Mouse (Mus musculus) myocyte (in vitro differentiated cells): ENCODE measurements around the gene 1600014C23Rik. TPM values are rescaled to one million over a fixed set of nuclear protein-coding genes. Genes with fewer than 3 reads are reported as not detected.

Source experiments
- H3K27me3 ChIP-seq: one replicate; pipeline ENCODE4 v1.6.1; 2011; ENCODE audit not compliant: control insufficient read depth, insufficient read depth, insufficient read length
- H3K36me3 ChIP-seq: one replicate; pipeline ENCODE4 v1.6.1; 2011; ENCODE audit not compliant: control insufficient read depth, insufficient read depth
- H3K4me2 ChIP-seq: one replicate; pipeline ENCODE4 v1.6.1; 2011; ENCODE audit warnings: low read depth, control low read depth
- H3K4me3 ChIP-seq: one replicate; pipeline ENCODE4 v1.5.1; 2011; ENCODE audit warnings: mild to moderate bottlenecking, control low read depth, moderate library complexity
- H3K79me2 ChIP-seq: one replicate; pipeline ENCODE4 v1.6.1; 2011; ENCODE audit not compliant: control insufficient read depth, insufficient read depth
- H3ac ChIP-seq: one replicate; pipeline ENCODE4 v1.6.1; 2011; ENCODE audit not compliant: control insufficient read depth, insufficient read length
- CEBPB ChIP-seq: IDR thresholded peaks from 2 replicates; pipeline ENCODE4 v1.6.1; 2011; ENCODE audit warnings: mild to moderate bottlenecking, moderate library complexity; ENCODE audit not compliant: poor library complexity, insufficient read depth, severe bottlenecking
- E2F4 ChIP-seq: IDR thresholded peaks from one replicate; pipeline ENCODE4 v1.6.1; 2011; ENCODE audit warnings: mild to moderate bottlenecking, control low read depth, moderate library complexity; ENCODE audit not compliant: insufficient read depth
- MAX ChIP-seq: IDR thresholded peaks from one replicate; pipeline ENCODE4 v1.6.1; 2011; ENCODE audit warnings: low read depth, mild to moderate bottlenecking, control low read depth
- MYOD1 ChIP-seq, 3 experiments: IDR thresholded peaks; one replicate each; pipeline ENCODE4 v1.6.1; 2011; ENCODE audit warnings: control low read depth in 2 of 3, low read depth in 2 of 3, mild to moderate bottlenecking in 2 of 3, moderate library complexity in 1 of 3; ENCODE audit not compliant: insufficient read length in 2 of 3, control insufficient read depth in 1 of 3
- MYOG ChIP-seq, 3 experiments: IDR thresholded peaks; one replicate each; pipeline ENCODE4 v1.6.1; 2011; ENCODE audit warnings: control low read depth in 2 of 3, low read depth in 2 of 3, mild to moderate bottlenecking in 2 of 3; ENCODE audit not compliant: insufficient read length in 2 of 3, control insufficient read depth in 1 of 3, insufficient read depth in 1 of 3
- POLR2A ChIP-seq: IDR thresholded peaks from one replicate; pipeline ENCODE4 v1.6.1; 2011; ENCODE audit warnings: low read depth, mild to moderate bottlenecking, control low read depth, moderate library complexity; ENCODE audit not compliant: insufficient read length
- POLR2AphosphoS2 ChIP-seq: IDR thresholded peaks from one replicate; pipeline ENCODE4 v1.6.1; 2011; ENCODE audit warnings: low read depth, control low read depth; ENCODE audit not compliant: insufficient read length
- REST ChIP-seq: IDR thresholded peaks from one replicate; pipeline ENCODE4 v1.6.1; 2011; ENCODE audit warnings: mild to moderate bottlenecking, control low read depth, moderate library complexity; ENCODE audit not compliant: insufficient read depth, insufficient read length
- SRF ChIP-seq: IDR thresholded peaks from one replicate; pipeline ENCODE4 v1.6.1; 2011; ENCODE audit warnings: low read depth; ENCODE audit not compliant: control insufficient read depth, insufficient read length
- TCF12 ChIP-seq: IDR thresholded peaks from one replicate; pipeline ENCODE4 v1.6.1; 2011; ENCODE audit warnings: mild to moderate bottlenecking, control low read depth; ENCODE audit not compliant: poor library complexity, insufficient read depth, severe bottlenecking
- TCF3 ChIP-seq: IDR thresholded peaks from one replicate; pipeline ENCODE4 v1.6.1; 2011; ENCODE audit warnings: low read depth, control low read depth; ENCODE audit not compliant: insufficient read length
- USF1 ChIP-seq: IDR thresholded peaks from one replicate; pipeline ENCODE4 v1.6.1; 2011; ENCODE audit warnings: low read depth, mild to moderate bottlenecking, control low read depth, moderate library complexity
- polyA plus RNA-seq: library from polyadenylated mRNA; unstranded; fragments of >200 nt; fragmentation: generic; extraction: Trizol; gene quantifications from one replicate; pipeline ENCODE4 v1.2.1, GENCODE M21; 2012; ENCODE audit warnings: missing spikeins

Gene 1600014C23Rik
- polyA plus RNA-seq, 1 experiment: 0.17 TPM

DNA sequence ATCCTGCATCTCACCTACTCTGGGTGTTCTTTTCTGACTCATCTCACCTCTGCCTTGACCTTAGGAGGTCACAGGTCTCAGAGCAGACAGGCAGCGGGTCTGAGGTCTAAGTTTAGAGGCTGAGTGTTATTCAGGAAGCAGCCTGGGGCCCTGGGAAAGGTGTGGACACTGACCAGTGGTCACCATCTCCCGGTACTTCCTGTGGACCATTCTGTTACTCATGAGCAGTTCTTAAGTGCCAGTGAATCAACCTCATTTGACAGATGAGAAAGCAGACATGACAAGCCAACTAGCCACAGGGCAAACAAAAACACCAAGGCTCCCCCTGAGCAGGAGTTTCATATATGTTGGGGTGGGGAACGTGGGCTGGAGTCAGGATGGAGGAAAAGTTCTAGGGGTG lies 38.9 kb upstream of the 1600014C23Rik start:
- no peaks in the 10 kb centered on the region for H3K27me3 ChIP-seq
- H3K4me3 ChIP-seq: no peak overlapping the region
- H3K4me2 ChIP-seq: peak overlapping the region; percentile 6
- no peaks in the 10 kb centered on the region for H3K79me2 ChIP-seq
- H3ac ChIP-seq: no peak overlapping the region
- no peak for TF ChIP-seq MYOD1 (IDR thresholded peaks at IDR 0.05; ENCODE audit: control insufficient read depth in 1 of 3, insufficient read length in 2 of 3, low read depth in 2 of 3)
- no peak for TF ChIP-seq REST
- no peak for TF ChIP-seq E2F4
- no peak for TF ChIP-seq TCF3
- no peak for TF ChIP-seq SRF
- H3K36me3 ChIP-seq: no peaks in the 10 kb centered on the region

DNA sequence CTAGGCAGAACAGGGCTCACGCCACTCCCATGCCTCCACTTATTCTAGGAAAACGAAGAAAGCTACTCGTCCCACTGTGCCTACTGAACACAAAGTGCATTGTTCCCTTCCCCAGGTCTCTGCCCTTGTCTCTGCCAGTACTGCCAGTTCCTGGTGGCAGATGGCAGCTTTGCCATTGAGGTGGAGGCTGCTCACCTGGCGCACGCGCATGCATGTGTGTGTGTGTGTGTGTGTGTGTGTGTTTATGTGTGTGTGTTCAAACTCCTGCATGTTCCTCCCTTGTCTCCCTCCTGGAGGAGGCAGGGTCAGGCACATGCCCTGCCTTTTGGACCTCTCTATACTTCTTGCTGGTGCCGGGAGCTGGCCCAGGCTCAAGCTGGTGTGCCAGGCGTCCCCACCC lies 38.5 kb upstream of the 1600014C23Rik start:
- Histone ChIP-seq H3K79me2 (no peaks in the 10 kb centered on the region), H3K4me3 (no peak overlapping the region), H3K4me2 (peak overlapping the region; percentile 6), H3K27me3 (no peaks in the 10 kb centered on the region), H3K36me3 (no peaks in the 10 kb centered on the region), H3ac (no peak overlapping the region)
- TF ChIP-seq SRF (no peak), MAX (no peak), MYOG (IDR thresholded peaks at IDR 0.05; ENCODE audit: control insufficient read depth in 1 of 3, insufficient read depth in 1 of 3, insufficient read length in 2 of 3, low read depth in 2 of 3) (no peak), MYOD1 (IDR thresholded peaks at IDR 0.05; ENCODE audit: control insufficient read depth in 1 of 3, insufficient read length in 2 of 3, low read depth in 2 of 3) (no peak)

DNA sequence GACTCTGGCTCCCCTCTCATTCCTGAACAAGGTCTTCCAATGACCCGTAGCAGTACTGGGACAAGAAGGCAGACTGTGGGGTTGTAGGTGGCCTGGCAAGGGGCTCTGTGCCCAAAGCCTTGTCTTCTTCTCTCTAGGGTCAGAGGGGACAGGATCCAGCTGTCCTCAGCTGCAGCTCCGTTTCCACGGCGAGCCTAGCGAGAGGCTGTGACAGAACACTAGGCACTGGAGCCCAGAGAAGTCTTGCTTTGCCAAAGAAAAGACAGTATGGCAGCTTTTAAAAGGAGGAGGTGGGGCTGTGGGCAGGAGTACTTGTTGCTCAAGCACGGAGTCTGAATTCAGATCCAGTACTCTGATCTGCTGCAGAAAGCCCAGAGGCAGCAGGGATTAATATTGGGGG lies 36.8 kb upstream of the 1600014C23Rik start:
- Histone ChIP-seq H3ac (no peak overlapping the region), H3K27me3 (no peaks in the 10 kb centered on the region), H3K4me2 (no peak overlapping the region), H3K79me2 (no peaks in the 10 kb centered on the region), H3K4me3 (no peak overlapping the region), H3K36me3 (no peaks in the 10 kb centered on the region)
- TF ChIP-seq E2F4: no peak
- no peak for TF ChIP-seq MYOG (IDR thresholded peaks at IDR 0.05; ENCODE audit: control insufficient read depth in 1 of 3, insufficient read depth in 1 of 3, insufficient read length in 2 of 3, low read depth in 2 of 3)

DNA sequence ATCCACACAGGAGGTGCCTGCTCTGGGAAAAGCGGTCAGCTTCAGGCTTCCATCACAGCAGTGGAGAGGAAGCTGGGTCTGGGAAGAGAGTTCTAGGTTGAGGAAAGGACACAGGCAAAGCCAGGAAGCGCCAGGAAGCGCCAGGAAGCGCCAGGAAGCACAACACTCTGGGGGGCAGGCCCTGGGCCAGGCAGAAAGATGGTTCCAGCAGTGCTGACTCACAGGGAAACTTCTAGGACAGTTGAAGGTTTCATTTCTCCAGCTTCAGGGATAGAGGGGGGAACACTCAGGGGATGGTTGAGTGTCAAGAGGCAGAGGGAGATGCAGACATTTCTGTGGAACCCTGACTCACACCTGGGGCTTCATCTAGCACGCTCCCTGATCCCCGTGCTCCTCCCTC lies 36.2 kb upstream of the 1600014C23Rik start:
- no peak overlapping the region for H3ac ChIP-seq
- no peaks in the 10 kb centered on the region for H3K36me3 ChIP-seq
- H3K27me3 ChIP-seq: no peaks in the 10 kb centered on the region
- H3K79me2 ChIP-seq: no peaks in the 10 kb centered on the region
- no peak overlapping the region for H3K4me3 ChIP-seq
- peak overlapping the region; percentile 15 for H3K4me2 ChIP-seq
- no peak for TF ChIP-seq TCF3
- no peak for TF ChIP-seq SRF
- TF ChIP-seq MAX: no peak
- no peak for TF ChIP-seq POLR2A
- TF ChIP-seq MYOG (IDR thresholded peaks at IDR 0.05; ENCODE audit: control insufficient read depth in 1 of 3, insufficient read depth in 1 of 3, insufficient read length in 2 of 3, low read depth in 2 of 3): no peak
- no peak for TF ChIP-seq CEBPB
- TF ChIP-seq REST: no peak

DNA sequence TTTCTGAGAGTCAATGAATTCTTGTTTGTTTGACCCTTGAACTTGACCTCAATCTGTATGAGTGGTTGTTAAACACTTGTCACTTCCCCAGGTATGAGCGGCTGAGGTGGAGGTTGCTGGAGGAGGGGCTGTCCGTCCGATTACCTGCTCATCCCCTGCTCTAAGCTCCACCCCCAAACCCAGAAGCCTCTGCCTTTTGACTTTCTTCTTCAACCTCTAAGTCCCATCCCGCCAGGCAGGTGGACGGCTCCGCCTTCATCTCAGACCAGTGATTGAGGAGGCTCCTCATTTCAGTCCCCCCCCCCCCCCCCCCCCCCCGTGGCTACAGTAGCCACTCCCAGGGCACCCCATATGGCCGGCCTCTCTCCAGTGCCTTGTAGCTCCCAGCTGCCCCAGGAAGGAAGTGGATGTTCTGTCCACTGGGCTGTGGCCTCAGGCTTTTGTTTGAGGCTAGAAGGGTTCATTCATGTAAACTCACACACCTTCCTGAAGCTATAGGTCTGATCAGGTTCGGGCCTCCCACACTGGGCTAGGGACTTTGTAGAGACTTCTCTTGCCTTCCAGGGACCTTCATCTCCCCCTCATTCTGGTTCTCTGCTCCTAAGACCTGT lies 34.0 kb upstream of the 1600014C23Rik start:
- TF ChIP-seq TCF3 (no peak), E2F4 (no peak), POLR2A (no peak), SRF (no peak), MAX (no peak), REST (no peak), CEBPB (no peak), MYOG (IDR thresholded peaks at IDR 0.05; ENCODE audit: control insufficient read depth in 1 of 3, insufficient read depth in 1 of 3, insufficient read length in 2 of 3, low read depth in 2 of 3) (no peak), USF1 (no peak), POLR2AphosphoS2 (no peak), MYOD1 (IDR thresholded peaks at IDR 0.05; ENCODE audit: control insufficient read depth in 1 of 3, insufficient read length in 2 of 3, low read depth in 2 of 3) (no peak), TCF12 (no peak)

More for the DNA sequence above, 34.0 kb upstream of the 1600014C23Rik start:
- no peaks in the 10 kb centered on the region for H3K79me2 ChIP-seq
- no peaks in the 10 kb centered on the region for H3K36me3 ChIP-seq
- no peaks in the 10 kb centered on the region for H3K27me3 ChIP-seq
- no peak overlapping the region for H3K4me3 ChIP-seq
- H3ac ChIP-seq: no peak overlapping the region
- H3K4me2 ChIP-seq: peak overlapping the region; percentile 35
